Mouse (Mus musculus) embryonic fibroblast, embryonic 13.5 days (primary cell): ENCODE measurements around the gene Arl15. TPM values are rescaled to one million over a fixed set of nuclear protein-coding genes. Genes with fewer than 3 reads are reported as not detected.

Experiments used
- H3K27ac ChIP-seq: 2 replicates; pipeline ENCODE4 v1.5.1; 2012; ENCODE audit warnings: low read length, control low read depth, inconsistent platforms; ENCODE audit not compliant: insufficient read depth
- H3K4me1 ChIP-seq: 2 replicates; pipeline ENCODE4 v1.6.1; 2011; ENCODE audit warnings: low read length; ENCODE audit not compliant: control insufficient read depth, insufficient read depth
- H3K4me3 ChIP-seq: 2 replicates; pipeline ENCODE4 v1.5.1; 2011; ENCODE audit warnings: mild to moderate bottlenecking, control low read depth, low read length; ENCODE audit not compliant: insufficient read depth
- CTCF ChIP-seq: IDR thresholded peaks from 2 replicates; pipeline ENCODE4 v1.5.1; 2011; ENCODE audit warnings: mild to moderate bottlenecking, control low read depth, low read length, moderate library complexity, borderline replicate concordance; ENCODE audit not compliant: insufficient read depth
- POLR2A ChIP-seq: IDR thresholded peaks from 2 replicates; pipeline ENCODE4 v1.6.1; 2011; ENCODE audit warnings: low read depth, mild to moderate bottlenecking, control low read depth, low read length, moderate library complexity
- polyA plus RNA-seq: library from polyadenylated mRNA; stranded (reverse); fragments of >200 nt; gene quantifications from 2 replicates; pipeline ENCODE4 v1.2.4, GENCODE M21; 2011; ENCODE audit warnings: low read depth; ENCODE audit not compliant: missing spikeins, insufficient read length

Arl15 gene
- polyA plus RNA-seq, 1 experiment: 26.9 TPM

DNA sequence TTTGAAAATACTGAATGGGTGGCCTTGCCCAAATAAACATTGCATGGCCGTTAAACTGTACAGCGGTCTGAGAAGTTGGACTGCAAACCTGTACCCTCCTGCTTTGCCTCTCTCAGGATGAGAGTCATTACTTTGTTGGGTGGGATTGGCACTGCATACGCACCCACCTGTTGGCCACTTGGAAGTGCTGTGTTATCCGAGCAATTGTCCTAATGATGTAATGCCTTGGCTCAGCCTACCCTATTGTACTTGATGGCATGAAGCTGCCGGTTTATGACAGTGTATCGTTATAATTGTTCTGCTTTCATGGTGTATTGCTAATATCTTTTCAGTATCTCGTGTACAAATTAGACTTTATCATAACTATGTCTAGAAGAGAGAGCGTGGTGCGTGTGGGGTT lies 103.6 kb downstream of the Arl15 start:
- H3K4me3 ChIP-seq: no peak overlapping the region
- no peaks in the 10 kb centered on the region for H3K4me1 ChIP-seq
- no peak overlapping the region for H3K27ac ChIP-seq
- TF ChIP-seq POLR2A: no peak
- TF ChIP-seq CTCF: no peak

GRCm38 (mm10) chr13:113901001-113901545 lies 106.8 kb downstream of the Arl15 start:
- Histone ChIP-seq H3K4me3 (no peak overlapping the region), H3K4me1 (no peaks in the 10 kb centered on the region), H3K27ac (no peak overlapping the region)
- no peak for TF ChIP-seq POLR2A
- no peak for TF ChIP-seq CTCF

GRCm38 (mm10) chr13:113903255-113903654 lies 109.0 kb downstream of the Arl15 start:
- TF ChIP-seq CTCF (no peak), POLR2A (no peak)
- H3K27ac ChIP-seq: no peak overlapping the region

GRCm38 (mm10) chr13:113911986-113912519 lies 117.7 kb downstream of the Arl15 start:
- H3K4me3 ChIP-seq: no peak overlapping the region
- H3K27ac ChIP-seq: no peak overlapping the region
- TF ChIP-seq CTCF (no peak), POLR2A (no peak)
- no peaks in the 10 kb centered on the region for H3K4me1 ChIP-seq

More at GRCm38 (mm10) chr13:113903255-113903654, 109.0 kb downstream of the Arl15 start:
- H3K4me3 ChIP-seq: no peak overlapping the region
- H3K4me1 ChIP-seq: no peaks in the 10 kb centered on the region

- H3K27ac ChIP-seq: no peak overlapping the region
- no peak overlapping the region for H3K4me3 ChIP-seq
- no peak for TF ChIP-seq CTCF
- TF ChIP-seq POLR2A: no peak
- no peaks in the 10 kb centered on the region for H3K4me1 ChIP-seq
Measured at GRCm38 (mm10) chr13:113914551-113914971, 120.3 kb downstream of the Arl15 start.

- H3K27ac ChIP-seq: no peak overlapping the region
- TF ChIP-seq CTCF: no peak
- TF ChIP-seq POLR2A: no peak
- H3K4me1 ChIP-seq: no peaks in the 10 kb centered on the region
- H3K4me3 ChIP-seq: no peak overlapping the region
Measured at GRCm38 (mm10) chr13:113915700-113916099, 121.4 kb downstream of the Arl15 start.

DNA sequence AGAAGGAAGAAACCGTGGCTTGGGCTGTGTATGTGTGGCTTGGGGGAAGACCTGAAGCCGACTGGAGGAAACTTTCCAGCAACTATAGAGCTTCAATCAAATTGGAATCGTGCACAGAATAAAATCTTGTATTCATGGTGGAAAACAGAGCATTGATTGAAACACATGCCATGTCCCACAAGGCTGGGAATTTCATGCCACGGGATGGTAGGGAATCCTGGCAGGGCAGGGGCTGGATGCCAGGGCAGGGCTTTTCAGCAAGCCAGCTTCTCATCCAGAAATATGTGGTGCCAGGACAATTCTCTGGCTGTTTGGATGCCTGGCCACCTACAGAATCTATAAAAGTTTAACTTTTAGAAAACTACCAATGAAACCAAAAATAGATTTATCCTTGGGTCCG lies 122.5 kb downstream of the Arl15 start:
- TF ChIP-seq CTCF (no peak), POLR2A (no peak)
- no peaks in the 10 kb centered on the region for H3K4me1 ChIP-seq
- H3K4me3 ChIP-seq: no peak overlapping the region
- H3K27ac ChIP-seq: no peak overlapping the region

DNA sequence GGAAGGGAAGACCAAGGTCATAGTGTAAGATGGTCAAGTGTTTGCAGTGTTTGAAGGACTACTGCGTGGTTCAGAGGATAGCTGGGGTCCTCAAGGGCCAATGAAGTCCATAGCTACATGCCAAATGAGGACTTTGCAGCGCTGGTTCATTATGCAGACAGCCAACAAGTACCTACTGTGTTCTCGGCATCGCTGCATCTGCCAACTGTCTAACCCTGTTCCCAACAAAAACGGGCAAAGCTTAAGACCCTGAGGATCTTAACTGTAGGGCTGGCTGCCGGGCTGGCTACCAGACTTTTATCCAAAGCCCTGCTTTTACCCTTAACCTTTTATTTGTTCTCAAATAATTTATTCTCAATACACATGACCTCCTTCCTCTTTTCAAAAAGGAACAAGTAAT lies 123.1 kb downstream of the Arl15 start:
- H3K4me1 ChIP-seq: no peaks in the 10 kb centered on the region
- no peak overlapping the region for H3K4me3 ChIP-seq
- TF ChIP-seq CTCF: no peak
- no peak for TF ChIP-seq POLR2A
- no peak overlapping the region for H3K27ac ChIP-seq

DNA sequence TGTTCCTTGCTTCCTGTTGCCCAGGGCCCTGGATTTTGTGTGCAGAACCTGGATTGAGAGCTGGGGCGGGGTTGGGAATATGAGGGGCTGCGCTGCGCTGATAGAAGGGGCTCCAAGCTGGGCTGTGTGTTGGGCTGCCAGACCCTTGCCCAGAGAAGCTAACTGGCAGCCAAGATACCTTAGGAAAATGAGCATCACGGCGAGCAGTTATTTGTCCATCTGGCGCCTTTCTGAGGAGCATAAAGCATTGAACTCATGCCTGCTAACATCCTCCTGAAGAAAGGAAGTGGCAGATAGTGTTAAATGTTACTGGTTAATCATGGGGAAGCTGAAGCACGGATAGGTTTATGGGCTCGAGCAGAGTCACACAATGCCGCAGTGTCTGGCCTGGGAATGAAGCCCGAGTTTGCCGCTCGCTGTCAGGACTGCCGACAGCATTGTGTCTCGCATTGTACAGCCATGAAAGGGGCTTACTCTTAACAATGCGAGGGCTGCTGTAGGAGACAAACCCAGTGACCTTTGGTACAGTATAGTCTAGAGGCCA lies 123.6 kb downstream of the Arl15 start:
- H3K4me3 ChIP-seq: no peak overlapping the region
- no peak for TF ChIP-seq CTCF
- no peak for TF ChIP-seq POLR2A
- no peaks in the 10 kb centered on the region for H3K4me1 ChIP-seq
- H3K27ac ChIP-seq: no peak overlapping the region

- Histone ChIP-seq H3K4me3 (no peak overlapping the region), H3K4me1 (no peaks in the 10 kb centered on the region), H3K27ac (no peak overlapping the region)
- TF ChIP-seq CTCF (no peak), POLR2A (no peak)
Measured at GRCm38 (mm10) chr13:113918668-113919067, 124.4 kb downstream of the Arl15 start.

DNA sequence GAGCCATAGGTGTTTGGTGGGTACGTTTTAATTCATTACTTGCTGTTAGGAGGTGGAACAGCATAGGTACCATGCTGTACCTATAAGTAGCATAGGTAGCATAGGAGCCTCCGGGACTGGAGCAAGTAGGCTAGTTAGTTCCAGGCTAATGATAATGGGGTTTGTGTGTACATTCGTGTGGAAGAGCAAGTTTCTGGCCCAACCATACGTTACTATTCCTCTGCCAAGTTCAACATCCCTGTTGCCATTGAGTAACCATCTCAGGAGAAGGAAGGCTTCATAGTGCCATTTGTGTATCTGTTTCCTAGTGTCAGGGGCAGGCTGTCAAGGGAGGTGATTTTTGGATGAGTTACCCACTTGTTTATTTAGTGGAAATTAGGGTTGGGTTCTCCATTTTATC lies 141.4 kb downstream of the Arl15 start:
- Histone ChIP-seq H3K4me3 (no peak overlapping the region), H3K4me1 (peaks cover 3% of the 10 kb centered on the region; the same call in 1 of the 2 replicates), H3K27ac (no peak overlapping the region)
- TF ChIP-seq POLR2A: no peak
- no peak for TF ChIP-seq CTCF
